Mouse (Mus musculus): Measurements from ENCODE around the gene Rab9. TPM values are rescaled to one million over a fixed set of nuclear protein-coding genes. Genes with fewer than 3 reads are reported as not detected.
A peak's percentile ranks its signal among the peaks of the same experiment; 100 is the strongest.
"Not testable (repeated sequence)": the region's sequence is repeated elsewhere in the genome, so short reads cannot be mapped to it uniquely, and the experiment has no call there.

Gene Rab9
- polyA plus RNA-seq, 1 experiment from 2014 or later, result 85.1 TPM

DNA sequence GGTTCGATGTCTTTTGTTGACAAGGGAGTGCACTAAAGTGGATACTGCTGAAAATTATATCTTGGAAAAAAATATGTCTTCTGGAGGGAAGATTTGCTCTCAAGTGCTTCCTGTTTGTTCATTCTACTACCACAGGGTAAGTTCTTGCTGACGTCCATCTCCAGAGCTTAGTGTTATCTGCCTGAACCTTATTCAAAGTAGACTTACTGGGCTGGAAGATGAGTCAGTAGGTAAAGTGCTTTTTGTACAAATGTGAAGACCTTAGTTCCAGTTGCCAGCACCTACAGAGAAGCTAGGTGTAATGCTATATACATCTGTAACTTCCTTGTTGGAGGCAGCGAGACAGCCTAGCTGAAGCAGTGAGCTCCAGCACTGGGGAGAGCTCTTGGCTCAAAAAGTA, 36.3 kb upstream of the Rab9 start:
- Histone ChIP-seq H3K4me1 (replicated peaks; ENCODE audit: control insufficient read depth, insufficient read depth) (no peaks in the 10 kb centered on the region), H3K4me2 (replicated peaks; ENCODE audit: low read depth) (no peak overlapping the region), H3K4me3 (ENCODE audit: low read depth, low read length) (no peak overlapping the region), H3K27me3 (ENCODE audit: control insufficient read depth, insufficient read depth, low read length) (no peaks in the 10 kb centered on the region), H3K27ac (replicated peaks) (no peak overlapping the region), H3K36me3 (ENCODE audit: control insufficient read depth, insufficient read depth, low read length) (no peaks in the 10 kb centered on the region), H3K9ac (ENCODE audit: low read length) (no peak overlapping the region), H3K9me3 (ENCODE audit: control insufficient read depth, low read length) (no peaks in the 10 kb centered on the region)
- no peak for DNase-seq (ENCODE audit: low spot score)
- TF ChIP-seq EP300 (optimal IDR thresholded peaks at IDR 0.05) (no peak), CTCF (IDR thresholded peaks at IDR 0.05; ENCODE audit: low read depth) (no peak)
- WGBS, result 83% methylated on average over 3 of the region's 3 CpGs
- ATAC-seq (ENCODE audit: low FRiP score, low TSS enrichment), result peak; percentile 68

DNA sequence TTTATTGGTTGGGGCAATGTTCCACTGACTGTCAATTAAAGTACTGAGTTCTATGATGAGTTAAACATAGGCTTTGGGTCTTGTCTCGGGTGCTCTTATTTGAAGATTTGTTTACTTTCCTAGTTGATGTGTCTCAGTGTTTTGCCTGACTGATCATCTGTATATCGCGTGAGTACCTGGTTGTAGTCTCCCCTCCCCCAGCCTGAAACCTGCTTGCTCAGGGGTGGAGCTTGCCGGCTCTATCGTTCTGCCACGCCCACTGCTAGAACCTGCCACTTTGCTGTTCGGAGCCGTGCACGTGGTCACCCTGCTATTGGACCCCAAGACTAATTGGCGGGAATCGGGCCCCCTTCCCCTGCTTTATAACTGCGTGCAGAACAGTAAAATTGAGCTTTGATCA, 34.4 kb upstream of the Rab9 start:
- 22% methylated on average over 12 of the region's 12 CpGs for WGBS
- ATAC-seq (ENCODE audit: low FRiP score, low TSS enrichment), result not testable (repeated sequence)

DNA sequence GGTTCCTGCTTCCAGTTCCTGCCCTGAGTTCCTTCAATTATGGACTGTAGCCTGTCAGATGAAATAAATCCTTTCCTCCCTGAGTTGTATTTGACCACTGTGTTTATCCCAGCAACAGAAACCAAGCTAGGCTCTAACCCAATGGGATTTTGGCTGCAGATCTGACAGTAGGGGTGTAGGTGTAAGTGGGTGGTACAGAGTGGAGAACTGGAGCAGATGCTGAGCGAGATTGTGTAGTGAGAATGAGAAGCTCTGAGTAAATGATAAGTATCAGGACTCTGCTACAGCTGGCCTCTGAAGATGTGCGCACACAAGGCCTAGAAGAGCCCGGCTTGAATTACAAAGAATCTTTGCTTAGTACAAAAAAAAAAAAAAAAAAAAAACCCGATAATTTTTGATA, 32.4 kb upstream of the Rab9 start:
- no peak overlapping the region for H3K27ac ChIP-seq (replicated peaks)
- H3K9me3 ChIP-seq (ENCODE audit: control insufficient read depth, low read length), result no peaks in the 10 kb centered on the region
- H3K4me3 ChIP-seq (ENCODE audit: low read depth, low read length), result no peak overlapping the region
- H3K9ac ChIP-seq (ENCODE audit: low read length), result no peak overlapping the region
- DNase-seq (ENCODE audit: low spot score), result no peak
- no peak for ATAC-seq (ENCODE audit: low FRiP score, low TSS enrichment)
- no peaks in the 10 kb centered on the region for H3K4me1 ChIP-seq (replicated peaks; ENCODE audit: control insufficient read depth, insufficient read depth)
- H3K4me2 ChIP-seq (replicated peaks; ENCODE audit: low read depth), result no peak overlapping the region
- no peaks in the 10 kb centered on the region for H3K27me3 ChIP-seq (ENCODE audit: control insufficient read depth, insufficient read depth, low read length)
- TF ChIP-seq EP300 (optimal IDR thresholded peaks at IDR 0.05) (no peak), CTCF (IDR thresholded peaks at IDR 0.05; ENCODE audit: low read depth) (no peak)
- 88% methylated on average over 4 of the region's 4 CpGs for WGBS
- H3K36me3 ChIP-seq (ENCODE audit: control insufficient read depth, insufficient read depth, low read length), result no peaks in the 10 kb centered on the region

More for the DNA sequence above, 34.4 kb upstream of the Rab9 start:
- not testable (repeated sequence) for H3K4me2 ChIP-seq (replicated peaks; ENCODE audit: low read depth); H3K27me3 ChIP-seq (ENCODE audit: control insufficient read depth, insufficient read depth, low read length); H3K36me3 ChIP-seq (ENCODE audit: control insufficient read depth, insufficient read depth, low read length); H3K4me1 ChIP-seq (replicated peaks; ENCODE audit: control insufficient read depth, insufficient read depth); H3K4me3 ChIP-seq (ENCODE audit: low read depth, low read length); H3K9me3 ChIP-seq (ENCODE audit: control insufficient read depth, low read length); H3K9ac ChIP-seq (ENCODE audit: low read length); H3K27ac ChIP-seq (replicated peaks)
- DNase-seq (ENCODE audit: low spot score), result peak; percentile 66

DNA sequence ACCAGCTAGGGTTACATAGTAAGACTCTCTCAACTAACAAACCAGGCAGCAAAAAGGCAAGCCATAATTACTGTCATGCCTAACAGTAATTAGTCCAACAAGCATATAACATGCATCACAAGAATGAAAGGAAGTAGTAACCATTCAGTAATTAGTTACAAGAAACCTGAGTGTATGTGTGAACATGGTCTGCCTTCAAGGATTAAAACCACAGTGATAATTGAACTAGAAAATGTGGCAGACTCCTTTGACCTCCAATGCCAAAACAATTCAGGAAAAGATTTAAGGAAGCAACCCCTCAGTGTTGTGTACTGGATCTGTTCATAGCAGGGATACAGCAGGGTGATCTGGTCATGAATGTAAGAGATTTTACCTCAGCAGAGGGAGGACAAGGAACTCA, 31.4 kb upstream of the Rab9 start:
- Histone ChIP-seq H3K36me3 (ENCODE audit: control insufficient read depth, insufficient read depth, low read length) (no peaks in the 10 kb centered on the region), H3K9ac (ENCODE audit: low read length) (no peak overlapping the region), H3K4me3 (ENCODE audit: low read depth, low read length) (no peak overlapping the region), H3K4me1 (replicated peaks; ENCODE audit: control insufficient read depth, insufficient read depth) (no peaks in the 10 kb centered on the region), H3K27me3 (ENCODE audit: control insufficient read depth, insufficient read depth, low read length) (no peaks in the 10 kb centered on the region), H3K9me3 (ENCODE audit: control insufficient read depth, low read length) (no peaks in the 10 kb centered on the region), H3K4me2 (replicated peaks; ENCODE audit: low read depth) (no peak overlapping the region), H3K27ac (replicated peaks) (no peak overlapping the region)
- ATAC-seq (ENCODE audit: low FRiP score, low TSS enrichment) (no peak), DNase-seq (ENCODE audit: low spot score) (no peak)
- TF ChIP-seq EP300 (optimal IDR thresholded peaks at IDR 0.05) (no peak), CTCF (IDR thresholded peaks at IDR 0.05; ENCODE audit: low read depth) (no peak)

DNA sequence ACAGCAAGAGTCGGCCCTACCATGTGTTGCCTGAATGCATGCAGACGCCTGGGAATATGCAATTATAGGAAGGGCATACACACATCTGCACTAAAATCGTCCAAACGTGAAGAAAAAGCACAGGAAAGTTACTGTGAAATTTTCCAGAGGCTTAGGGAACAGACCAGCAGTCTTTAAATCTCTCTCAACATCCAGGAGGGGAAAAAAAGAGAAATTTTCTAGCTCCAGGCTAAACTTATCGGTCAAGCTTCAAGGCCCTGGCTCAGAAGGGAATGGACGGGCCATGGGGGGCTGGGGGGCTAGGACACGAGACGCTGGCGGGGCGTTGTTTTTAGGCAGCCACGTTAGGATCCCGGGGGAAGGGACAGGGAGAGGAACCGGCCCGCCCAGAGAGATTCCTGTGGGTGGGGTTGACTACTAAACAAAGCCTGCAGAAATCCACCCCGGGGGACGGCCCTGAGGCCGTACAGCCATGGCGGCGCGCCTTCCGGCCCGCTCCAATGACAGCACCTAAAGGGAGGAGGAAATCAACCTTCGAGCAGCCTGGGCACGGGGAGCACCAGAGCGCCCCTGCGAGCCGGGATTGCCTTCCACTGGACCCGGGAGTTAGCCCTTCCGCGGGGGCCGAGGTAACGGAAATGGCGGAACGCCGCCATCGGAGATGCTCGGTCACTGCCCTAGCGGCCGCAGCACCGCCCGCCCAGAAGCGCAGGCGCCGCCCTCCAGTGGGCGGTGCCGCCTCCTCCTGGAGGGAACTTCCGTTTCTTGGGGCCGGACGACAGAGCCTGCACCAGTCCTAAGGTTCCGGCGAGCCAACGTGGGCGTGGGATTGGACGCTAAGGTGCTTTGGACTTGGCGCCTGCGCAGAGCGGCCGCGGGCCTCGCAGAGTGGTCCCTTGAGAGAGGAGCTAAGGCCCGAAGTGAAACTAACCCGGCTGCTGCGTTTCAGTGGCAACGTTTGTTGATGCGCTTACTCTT, 30.4 kb upstream of the Rab9 start:
- Histone ChIP-seq H3K36me3 (ENCODE audit: control insufficient read depth, insufficient read depth, low read length) (no peaks in the 10 kb centered on the region), H3K9me3 (ENCODE audit: control insufficient read depth, low read length) (no peaks in the 10 kb centered on the region), H3K27me3 (ENCODE audit: control insufficient read depth, insufficient read depth, low read length) (no peaks in the 10 kb centered on the region), H3K4me2 (replicated peaks; ENCODE audit: low read depth) (peak overlapping the region; percentile 47), H3K27ac (replicated peaks) (peak overlapping the region; percentile 96), H3K4me1 (replicated peaks; ENCODE audit: control insufficient read depth, insufficient read depth) (no peaks in the 10 kb centered on the region), H3K4me3 (ENCODE audit: low read depth, low read length) (peak overlapping the region; percentile 48), H3K9ac (ENCODE audit: low read length) (peak overlapping the region; percentile 82)
- DNase-seq (ENCODE audit: low spot score), result peak; percentile 91
- peak; percentile 98 for ATAC-seq (ENCODE audit: low FRiP score, low TSS enrichment)
- 12% methylated on average over 58 of the region's 65 CpGs for WGBS
- TF ChIP-seq EP300 (optimal IDR thresholded peaks at IDR 0.05) (no peak), CTCF (IDR thresholded peaks at IDR 0.05; ENCODE audit: low read depth) (peak; percentile 55)

DNA sequence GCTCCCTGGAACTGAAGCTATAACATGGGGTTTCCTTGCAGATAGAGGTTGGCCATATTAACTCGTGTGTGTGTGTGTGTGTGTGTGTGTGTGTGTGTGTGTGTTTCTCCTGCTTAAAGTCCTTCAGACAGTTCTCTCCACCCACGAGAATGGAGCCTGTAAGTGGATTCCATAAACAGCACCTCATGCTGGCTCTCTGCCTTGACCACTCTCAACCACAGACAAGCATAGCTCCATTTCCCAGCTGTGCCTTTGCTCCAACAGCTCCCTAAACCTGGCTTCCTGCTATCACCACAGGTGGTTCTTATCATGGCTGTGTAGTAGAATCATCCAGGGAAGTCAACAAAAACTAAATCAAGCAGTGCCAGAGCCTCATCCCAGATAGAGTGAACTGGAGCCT, 24.8 kb upstream of the Rab9 start:
- Histone ChIP-seq H3K27me3 (ENCODE audit: control insufficient read depth, insufficient read depth, low read length) (no peaks in the 10 kb centered on the region), H3K27ac (replicated peaks) (no peak overlapping the region), H3K9me3 (ENCODE audit: control insufficient read depth, low read length) (no peaks in the 10 kb centered on the region), H3K9ac (ENCODE audit: low read length) (no peak overlapping the region), H3K36me3 (ENCODE audit: control insufficient read depth, insufficient read depth, low read length) (no peaks in the 10 kb centered on the region), H3K4me1 (replicated peaks; ENCODE audit: control insufficient read depth, insufficient read depth) (no peaks in the 10 kb centered on the region), H3K4me2 (replicated peaks; ENCODE audit: low read depth) (no peak overlapping the region), H3K4me3 (ENCODE audit: low read depth, low read length) (no peak overlapping the region)
- no peak for DNase-seq (ENCODE audit: low spot score)
- no peak for ATAC-seq (ENCODE audit: low FRiP score, low TSS enrichment)
- TF ChIP-seq EP300 (optimal IDR thresholded peaks at IDR 0.05) (no peak), CTCF (IDR thresholded peaks at IDR 0.05; ENCODE audit: low read depth) (no peak)
- 56% methylated on average over 2 of the region's 2 CpGs for WGBS
